Mouse (Mus musculus) embryonic facial prominence, embryonic 11.5 days (tissue): ENCODE measurements at regions not wholly inside any gene's neighbourhood (a gene's known extent, or its start where the extent isn't known, plus 50 kb on each side); places are given as distances from the start of the nearest gene placed in this dataset.

Source experiments
- ATAC-seq: fragments of 200-750 bp; cut with Nextera tagmentation; replicated peaks from 2 replicates; pipeline ENCODE4 v1.8.0; 2017; ENCODE audit warnings: low read depth; ENCODE audit not compliant: insufficient number of reproducible peaks, low FRiP score, low TSS enrichment
- DNase-seq: peaks from one replicate; pipeline ENCODE4 v3.0.0-alpha.2; 2015; ENCODE audit warnings: low spot score
- H3K27ac ChIP-seq: fragments of 300-500 bp; sonication (generic); replicated peaks from 2 replicates; pipeline ENCODE4 v1.5.1; 2014; ENCODE audit warnings: mild to moderate bottlenecking, low read depth, low read length, control low read depth
- H3K27me3 ChIP-seq: fragments of 300-500 bp; sonication (generic); 2 replicates; pipeline ENCODE4 v1.6.1; 2014; ENCODE audit warnings: mild to moderate bottlenecking, low read length, moderate library complexity, mixed read lengths; ENCODE audit not compliant: control insufficient read depth, insufficient read depth
- H3K36me3 ChIP-seq: fragments of 300-500 bp; sonication (generic); replicated peaks from 2 replicates; pipeline ENCODE4 v1.6.1; 2014; ENCODE audit warnings: low read depth, mild to moderate bottlenecking, low read length, moderate library complexity, mixed read lengths; ENCODE audit not compliant: control insufficient read depth, insufficient read depth
- H3K4me1 ChIP-seq: fragments of 300-500 bp; sonication (generic); 2 replicates; pipeline ENCODE4 v1.6.1; 2014; ENCODE audit warnings: low read length, mixed read lengths; ENCODE audit not compliant: control insufficient read depth, insufficient read depth
- H3K4me2 ChIP-seq: fragments of 300-500 bp; sonication (generic); 2 replicates; pipeline ENCODE4 v1.6.1; 2014; ENCODE audit warnings: low read depth, mild to moderate bottlenecking, control low read depth, low read length, moderate library complexity
- H3K4me3 ChIP-seq: fragments of 300-500 bp; sonication (generic); 2 replicates; pipeline ENCODE4 v1.5.1; 2014; ENCODE audit warnings: low read depth, low read length, control low read depth
- H3K9ac ChIP-seq: fragments of 300-500 bp; sonication (generic); replicated peaks from 2 replicates; pipeline ENCODE4 v1.6.1; 2014; ENCODE audit warnings: mild to moderate bottlenecking, control low read depth, low read length
- H3K9me3 ChIP-seq: fragments of 300-500 bp; sonication (generic); replicated peaks from 2 replicates; pipeline ENCODE4 v1.6.1; 2016; ENCODE audit warnings: mild to moderate bottlenecking, low read length, inconsistent platforms, mixed read lengths; ENCODE audit not compliant: control insufficient read depth
- WGBS: fragments of 180-500 bp; shearing (Covaris S2); extraction: QIAGEN DNeasy Blood & Tissue Kit; methylation state at CpG from one replicate; pipeline ENCODE4 v1.1.7; 2014; 5-methylcytosine and 5-hydroxymethylcytosine counted together

GRCm38 (mm10) chr1:105083551-105084103 is 272.9 kb downstream of the Rnf152 start:
- no peak overlapping the region for H3K9ac ChIP-seq
- no peaks in the 10 kb centered on the region for H3K9me3 ChIP-seq
- H3K4me2 ChIP-seq, result no peak overlapping the region
- no peaks in the 10 kb centered on the region for H3K4me1 ChIP-seq
- no peaks in the 10 kb centered on the region for H3K36me3 ChIP-seq
- no peaks in the 10 kb centered on the region for H3K27me3 ChIP-seq
- no peak overlapping the region for H3K4me3 ChIP-seq
- WGBS, result 56% methylated on average over 6 of the region's 6 CpGs
- ATAC-seq (peak; percentile 44; the same call in 1 of the 2 replicates), DNase-seq (peak; percentile 56)
- no peak overlapping the region for H3K27ac ChIP-seq

GRCm38 (mm10) chr1:105082823-105083550 is 273.5 kb downstream of the Rnf152 start:
- no peaks in the 10 kb centered on the region for H3K27me3 ChIP-seq
- H3K4me3 ChIP-seq, result no peak overlapping the region
- H3K4me2 ChIP-seq, result no peak overlapping the region
- H3K36me3 ChIP-seq, result no peaks in the 10 kb centered on the region
- ATAC-seq (0 out of 2 replicates have a peak, but pooled peaks have one; percentile 39), DNase-seq (no peak)
- 84% methylated on average over 2 of the region's 2 CpGs for WGBS
- no peaks in the 10 kb centered on the region for H3K4me1 ChIP-seq
- no peaks in the 10 kb centered on the region for H3K9me3 ChIP-seq
- no peak overlapping the region for H3K27ac ChIP-seq
- no peak overlapping the region for H3K9ac ChIP-seq

GRCm38 (mm10) chr1:105081942-105082341 is 274.6 kb downstream of the Rnf152 start:
- H3K4me2 ChIP-seq, result no peak overlapping the region
- DNase-seq, result no peak
- 44% methylated on average over 2 of the region's 2 CpGs for WGBS

GRCm38 (mm10) chr1:105079437-105079836 is 277.1 kb downstream of the Rnf152 start:
- DNase-seq (no peak), ATAC-seq (no peak)
- Histone ChIP-seq H3K9ac (no peak overlapping the region), H3K4me3 (no peak overlapping the region), H3K27me3 (no peaks in the 10 kb centered on the region), H3K4me1 (no peaks in the 10 kb centered on the region), H3K36me3 (no peaks in the 10 kb centered on the region), H3K27ac (no peak overlapping the region), H3K4me2 (no peak overlapping the region), H3K9me3 (no peaks in the 10 kb centered on the region)
- WGBS, result 89% methylated on average over 5 of the region's 5 CpGs

More at GRCm38 (mm10) chr1:105081942-105082341, 274.6 kb downstream of the Rnf152 start:
- H3K4me1 ChIP-seq, result no peaks in the 10 kb centered on the region
- H3K36me3 ChIP-seq, result no peaks in the 10 kb centered on the region
- no peaks in the 10 kb centered on the region for H3K9me3 ChIP-seq
- H3K4me3 ChIP-seq, result no peak overlapping the region
- H3K9ac ChIP-seq, result no peak overlapping the region
- no peak for ATAC-seq
- no peaks in the 10 kb centered on the region for H3K27me3 ChIP-seq
- H3K27ac ChIP-seq, result no peak overlapping the region

GRCm38 (mm10) chr1:105075728-105076127 is 280.8 kb downstream of the Rnf152 start:
- Histone ChIP-seq H3K4me2 (no peak overlapping the region), H3K4me3 (no peak overlapping the region), H3K36me3 (no peaks in the 10 kb centered on the region), H3K4me1 (no peaks in the 10 kb centered on the region), H3K27me3 (no peaks in the 10 kb centered on the region), H3K9ac (no peak overlapping the region), H3K27ac (no peak overlapping the region), H3K9me3 (no peaks in the 10 kb centered on the region)
- ATAC-seq (no peak), DNase-seq (no peak)
- 86% methylated on average over 3 of the region's 3 CpGs for WGBS

GRCm38 (mm10) chr1:105074326-105074725 is 282.2 kb downstream of the Rnf152 start:
- Histone ChIP-seq H3K9ac (no peak overlapping the region), H3K4me1 (no peaks in the 10 kb centered on the region), H3K27me3 (no peaks in the 10 kb centered on the region), H3K4me2 (no peak overlapping the region), H3K36me3 (no peaks in the 10 kb centered on the region), H3K27ac (no peak overlapping the region), H3K9me3 (no peaks in the 10 kb centered on the region), H3K4me3 (no peak overlapping the region)
- 70% methylated on average over 1 of the region's 1 CpGs for WGBS
- ATAC-seq, result no peak
- DNase-seq, result no peak

- Histone ChIP-seq H3K36me3 (no peaks in the 10 kb centered on the region), H3K27me3 (no peaks in the 10 kb centered on the region), H3K4me2 (no peak overlapping the region), H3K27ac (no peak overlapping the region), H3K4me3 (no peak overlapping the region), H3K4me1 (no peaks in the 10 kb centered on the region), H3K9me3 (no peaks in the 10 kb centered on the region), H3K9ac (no peak overlapping the region)
- ATAC-seq (no peak), DNase-seq (no peak)
- WGBS, result 56% methylated on average over 3 of the region's 3 CpGs
Measured at GRCm38 (mm10) chr1:105070661-105071455, 285.7 kb downstream of the Rnf152 start.

- ATAC-seq (no peak), DNase-seq (no peak)
- no peak overlapping the region for H3K4me3 ChIP-seq
- no peak overlapping the region for H3K4me2 ChIP-seq
- H3K27me3 ChIP-seq, result no peaks in the 10 kb centered on the region
- H3K9ac ChIP-seq, result no peak overlapping the region
- no peaks in the 10 kb centered on the region for H3K4me1 ChIP-seq
- 63% methylated on average over 4 of the region's 4 CpGs for WGBS
- no peaks in the 10 kb centered on the region for H3K9me3 ChIP-seq
- no peak overlapping the region for H3K27ac ChIP-seq
- H3K36me3 ChIP-seq, result no peaks in the 10 kb centered on the region
Measured at GRCm38 (mm10) chr1:105067902-105068301, 288.6 kb downstream of the Rnf152 start.
